Mouse (Mus musculus): Measurements from ENCODE around the gene Gucy1b2. TPM values are rescaled to one million over a fixed set of nuclear protein-coding genes. Genes with fewer than 3 reads are reported as not detected.

Gucy1b2 gene
- 0.01 TPM in 1 of 2 replicates, not detected in the other for polyA plus RNA-seq (2012; rRNA removed)

DNA sequence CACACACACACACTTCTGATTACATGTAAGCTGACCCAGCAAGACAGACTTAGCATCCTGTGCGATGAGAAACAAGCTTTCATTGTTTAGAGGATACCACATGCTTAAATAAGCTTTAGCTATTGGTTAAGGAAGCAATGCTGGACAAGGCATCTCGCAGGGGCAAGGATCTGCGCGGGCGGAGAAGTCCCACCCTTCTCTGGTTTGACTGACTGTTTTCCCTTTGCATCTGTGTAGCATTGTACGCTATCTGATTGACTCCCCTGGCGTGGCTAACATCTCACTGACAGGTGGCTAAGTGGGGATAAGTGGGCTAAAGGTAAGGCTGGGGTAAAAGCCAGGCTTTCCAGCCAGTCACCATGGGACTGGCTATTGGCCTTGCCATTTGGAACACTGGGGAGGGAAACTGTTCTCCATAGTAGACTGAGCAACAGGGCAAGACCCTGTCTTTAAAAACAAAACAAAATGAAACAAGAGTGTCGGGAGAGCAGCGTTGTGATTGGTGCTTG is at the start of gene Gucy1b2:
Gene Gucy1b2, minus strand, starts transcription at position 51 of the 509 bp plus-strand sequence.

Other genes with a start within 250 kb of the Gucy1b2 start
- gene Rnaseh2b, start 163.7 kb downstream of the Gucy1b2 start, polyA plus RNA-seq (2012; rRNA removed): 14.2 and 14.3 TPM in 2 replicates
- 0.10 and 0.17 TPM in 2 replicates for gene Dleu7, start 163.2 kb downstream of the Gucy1b2 start, polyA plus RNA-seq (2012; rRNA removed)
- gene Fam124a, start 99.4 kb upstream of the Gucy1b2 start, polyA plus RNA-seq (2012; rRNA removed): 3.0 and 3.4 TPM in 2 replicates
- not detected in 2 replicates for gene Gm4131, start 110.6 kb upstream of the Gucy1b2 start, polyA plus RNA-seq (2012; rRNA removed)
- not detected in 2 replicates for gene Serpine3, start 207.4 kb upstream of the Gucy1b2 start, polyA plus RNA-seq (2012; rRNA removed)

Measured in liver, embryonic 18 days (tissue).